Mouse (Mus musculus): Measurements from ENCODE around the gene Adk. TPM values are rescaled to one million over a fixed set of nuclear protein-coding genes. Genes with fewer than 3 reads are reported as not detected.
"Not testable (repeated sequence)": the region's sequence is repeated elsewhere in the genome, so short reads cannot be mapped to it uniquely, and the experiment has no call there.

Gene Adk
- total RNA-seq, 2 experiments from 2014 or later: 100 to 104 TPM

GRCm38 (mm10) chr14:21463117-21463712 lies 410.8 kb downstream of the Adk start:
- no peak for ATAC-seq (replicated peaks; ENCODE audit: poor library complexity)

- no peak for ATAC-seq (replicated peaks; ENCODE audit: poor library complexity)
These were observed 418.0 kb downstream of the Adk start for GRCm38 (mm10) chr14:21470386-21470785.

- no peak for ATAC-seq (replicated peaks; ENCODE audit: poor library complexity)
These were observed 419.6 kb downstream of the Adk start for GRCm38 (mm10) chr14:21471975-21472374.

- not testable (repeated sequence) for ATAC-seq (replicated peaks; ENCODE audit: poor library complexity)
These were observed 422.3 kb downstream of the Adk start for GRCm38 (mm10) chr14:21474593-21475132.

GRCm38 (mm10) chr14:21477181-21477580 lies 424.8 kb downstream of the Adk start:
- no peak for ATAC-seq (replicated peaks; ENCODE audit: poor library complexity)

GRCm38 (mm10) chr14:21479566-21479965 lies 427.2 kb downstream of the Adk start:
- no peak for ATAC-seq (replicated peaks; ENCODE audit: poor library complexity)

GRCm38 (mm10) chr14:21480191-21480590 lies 427.8 kb downstream of the Adk start:
- no peak for ATAC-seq (replicated peaks; ENCODE audit: poor library complexity)

- no peak for ATAC-seq (replicated peaks; ENCODE audit: poor library complexity)
These were observed 428.9 kb downstream of the Adk start, which contains the start of gene Kat6b for GRCm38 (mm10) chr14:21481231-21481630. TSS of gene Kat6b (plus strand) at chr14:21481434.

- no peak for ATAC-seq (replicated peaks; ENCODE audit: poor library complexity)
These were observed 431.8 kb downstream of the Adk start for GRCm38 (mm10) chr14:21484199-21484598.

- no peak for ATAC-seq (replicated peaks; ENCODE audit: poor library complexity)
These were observed 432.3 kb downstream of the Adk start for GRCm38 (mm10) chr14:21484693-21485092.

GRCm38 (mm10) chr14:21485961-21486520 lies 433.7 kb downstream of the Adk start:
- ATAC-seq (replicated peaks; ENCODE audit: poor library complexity): no peak

- not testable (repeated sequence) for ATAC-seq (replicated peaks; ENCODE audit: poor library complexity)
These were observed 434.8 kb downstream of the Adk start for GRCm38 (mm10) chr14:21487135-21487534.

- ATAC-seq (replicated peaks; ENCODE audit: poor library complexity): not testable (repeated sequence)
These were observed 436.2 kb downstream of the Adk start for GRCm38 (mm10) chr14:21488426-21489115.

- ATAC-seq (replicated peaks; ENCODE audit: poor library complexity): no peak
These were observed 436.7 kb downstream of the Adk start for GRCm38 (mm10) chr14:21489116-21489485.

GRCm38 (mm10) chr14:21490141-21490540 lies 437.8 kb downstream of the Adk start:
- no peak for ATAC-seq (replicated peaks; ENCODE audit: poor library complexity)

Other genes with a start within 250 kb of the Adk start
- 3.4 TPM in 2 replicates for gene Plau, start 215.9 kb upstream of the Adk start, total RNA-seq (2015)
- gene Plau, start 215.9 kb upstream of the Adk start, total RNA-seq (2017): 6.9 and 7.6 TPM in 2 replicates
- gene Vcl, start 123.2 kb upstream of the Adk start, total RNA-seq (2015): 42.9 and 50.6 TPM in 2 replicates
- gene Vcl, start 123.2 kb upstream of the Adk start, total RNA-seq (2017): 30.0 and 32.3 TPM in 2 replicates
- 56.9 and 71.1 TPM in 2 replicates for gene Ap3m1, start 66 bp upstream of the Adk start, total RNA-seq (2015)
- gene Ap3m1, start 66 bp upstream of the Adk start, total RNA-seq (2017): 60.1 and 71.0 TPM in 2 replicates

Measured in megakaryocyte progenitor cell, adult 5-6 weeks (primary cell).